Mouse (Mus musculus): ENCODE measurements around the gene Adamtsl1. TPM values are rescaled to one million over a fixed set of nuclear protein-coding genes. Genes with fewer than 3 reads are reported as not detected.

Gene Adamtsl1
- polyA plus RNA-seq, 1 experiment from 2014 or later, result 5.2 TPM

DNA sequence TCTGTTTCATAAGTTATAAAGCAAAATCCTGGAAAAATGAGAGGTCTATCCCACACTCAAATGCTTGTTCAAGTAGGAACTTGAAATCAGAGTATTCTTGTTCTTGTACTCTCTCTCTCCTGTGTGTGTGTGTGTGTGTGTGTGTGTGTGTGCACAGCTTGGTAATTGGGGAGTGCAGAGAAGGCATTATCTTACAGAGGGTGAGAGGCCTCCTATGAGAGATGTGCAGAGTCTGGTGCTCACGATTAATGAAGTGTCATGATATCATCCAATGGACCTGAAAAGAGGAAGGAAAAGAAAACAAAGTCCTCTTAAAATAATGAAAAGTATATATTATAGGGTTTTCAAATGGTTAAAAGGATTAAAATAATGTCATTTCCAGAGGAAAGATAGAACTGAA lies 443.9 kb downstream of the Adamtsl1 start:
- Histone ChIP-seq H3K36me3 (ENCODE audit: insufficient read depth, low read length) (no peaks in the 10 kb centered on the region), H3K9ac (replicated peaks; ENCODE audit: low read depth) (no peak overlapping the region), H3K27ac (ENCODE audit: low read length) (no peak overlapping the region), H3K4me2 (replicated peaks; ENCODE audit: low read depth, low read length) (no peak overlapping the region), H3K27me3 (replicated peaks; ENCODE audit: insufficient read depth, low read length) (no peaks in the 10 kb centered on the region), H3K9me3 (ENCODE audit: low read length) (no peaks in the 10 kb centered on the region), H3K4me3 (ENCODE audit: low read depth, low read length) (no peak overlapping the region), H3K4me1 (ENCODE audit: insufficient read depth, low read depth, low read length) (peaks cover 3% of the 10 kb centered on the region; the same call in 1 of the 2 replicates)
- WGBS, result 42% methylated on average over 1 of the region's 1 CpGs
- TF ChIP-seq EP300 (IDR thresholded peaks at IDR 0.05), result no peak
- TF ChIP-seq CTCF (IDR thresholded peaks at IDR 0.05), result no peak
- ATAC-seq, result no peak
- DNase-seq (ENCODE audit: low spot score), result no peak

GRCm38 (mm10) chr4:85959019-85959418 lies 445.0 kb downstream of the Adamtsl1 start:
- DNase-seq (ENCODE audit: low spot score) (no peak), ATAC-seq (no peak)
- Histone ChIP-seq H3K9me3 (ENCODE audit: low read length) (no peaks in the 10 kb centered on the region), H3K4me1 (ENCODE audit: insufficient read depth, low read depth, low read length) (peaks cover 3% of the 10 kb centered on the region; the same call in 1 of the 2 replicates), H3K36me3 (ENCODE audit: insufficient read depth, low read length) (no peaks in the 10 kb centered on the region), H3K4me2 (replicated peaks; ENCODE audit: low read depth, low read length) (no peak overlapping the region), H3K27me3 (replicated peaks; ENCODE audit: insufficient read depth, low read length) (no peaks in the 10 kb centered on the region), H3K9ac (replicated peaks; ENCODE audit: low read depth) (no peak overlapping the region), H3K4me3 (ENCODE audit: low read depth, low read length) (no peak overlapping the region), H3K27ac (ENCODE audit: low read length) (no peak overlapping the region)
- TF ChIP-seq EP300 (IDR thresholded peaks at IDR 0.05) (no peak), CTCF (IDR thresholded peaks at IDR 0.05) (no peak)
- 72% methylated on average over 2 of the region's 2 CpGs for WGBS

- Histone ChIP-seq H3K9ac (replicated peaks; ENCODE audit: low read depth) (no peak overlapping the region), H3K9me3 (ENCODE audit: low read length) (no peaks in the 10 kb centered on the region), H3K36me3 (ENCODE audit: insufficient read depth, low read length) (no peaks in the 10 kb centered on the region), H3K4me1 (ENCODE audit: insufficient read depth, low read depth, low read length) (0 out of 2 replicates have a peak, but pooled peaks cover 3% of the 10 kb centered on the region), H3K4me2 (replicated peaks; ENCODE audit: low read depth, low read length) (no peak overlapping the region), H3K27ac (ENCODE audit: low read length) (no peak overlapping the region), H3K4me3 (ENCODE audit: low read depth, low read length) (no peak overlapping the region), H3K27me3 (replicated peaks; ENCODE audit: insufficient read depth, low read length) (no peaks in the 10 kb centered on the region)
- no peak for TF ChIP-seq EP300 (IDR thresholded peaks at IDR 0.05)
- ATAC-seq, result no peak
- WGBS, result 39% methylated on average over 3 of the region's 3 CpGs
- no peak for DNase-seq (ENCODE audit: low spot score)
Measured at GRCm38 (mm10) chr4:85976188-85976587, 462.2 kb downstream of the Adamtsl1 start.

DNA sequence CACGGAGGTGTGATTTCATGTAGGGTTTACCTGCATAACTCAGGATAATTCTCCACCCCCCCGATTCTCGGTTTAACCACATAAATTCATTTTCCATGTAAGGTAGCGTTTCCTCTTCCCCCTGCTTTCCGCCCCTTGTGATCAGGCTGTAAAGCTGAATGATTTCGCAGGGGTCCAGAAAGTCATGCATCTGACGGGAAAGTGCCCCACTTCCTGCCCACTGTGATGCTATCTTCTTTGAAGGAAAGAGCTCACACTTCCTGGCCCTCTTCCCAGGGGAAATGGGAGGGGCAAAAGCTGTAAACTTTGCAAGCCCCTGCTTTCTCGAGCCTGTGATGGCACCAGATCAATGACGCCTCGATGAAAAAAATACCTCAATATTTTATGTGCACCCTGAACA lies 465.2 kb downstream of the Adamtsl1 start:
- Histone ChIP-seq H3K9me3 (ENCODE audit: low read length) (no peaks in the 10 kb centered on the region), H3K36me3 (ENCODE audit: insufficient read depth, low read length) (no peaks in the 10 kb centered on the region), H3K4me1 (ENCODE audit: insufficient read depth, low read depth, low read length) (0 out of 2 replicates have a peak, but pooled peaks cover 3% of the 10 kb centered on the region), H3K4me2 (replicated peaks; ENCODE audit: low read depth, low read length) (no peak overlapping the region), H3K27ac (ENCODE audit: low read length) (no peak overlapping the region), H3K4me3 (ENCODE audit: low read depth, low read length) (no peak overlapping the region), H3K27me3 (replicated peaks; ENCODE audit: insufficient read depth, low read length) (no peaks in the 10 kb centered on the region), H3K9ac (replicated peaks; ENCODE audit: low read depth) (no peak overlapping the region)
- TF ChIP-seq EP300 (IDR thresholded peaks at IDR 0.05) (peak; percentile 49; the same call in 1 of the 2 replicates), CTCF (IDR thresholded peaks at IDR 0.05) (no peak)
- DNase-seq (ENCODE audit: low spot score), result peak; percentile 33
- ATAC-seq, result peak; percentile 48; the same call in 1 of the 2 replicates
- 44% methylated on average over 10 of the region's 10 CpGs for WGBS

DNA sequence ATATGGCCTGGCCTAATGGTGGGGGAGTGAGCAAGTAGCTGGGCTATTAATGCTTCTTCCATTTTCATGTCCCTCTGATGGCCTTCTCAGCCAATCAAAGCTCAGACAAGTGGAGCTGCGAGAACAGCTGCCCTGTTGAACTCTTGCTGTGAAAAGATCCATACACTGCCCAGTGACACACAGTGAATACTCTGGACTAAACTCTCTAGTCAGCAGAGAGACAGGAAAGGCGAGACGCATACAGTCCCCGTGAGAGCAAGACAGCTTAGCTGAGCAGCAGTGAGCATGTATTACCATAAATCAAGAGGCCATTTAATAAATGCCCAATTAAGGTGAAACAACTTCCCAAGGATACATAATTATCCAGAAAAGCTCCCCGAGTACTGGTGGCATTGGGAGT lies 492.6 kb downstream of the Adamtsl1 start:
- Histone ChIP-seq H3K4me1 (ENCODE audit: insufficient read depth, low read depth, low read length) (no peaks in the 10 kb centered on the region), H3K27ac (ENCODE audit: low read length) (no peak overlapping the region), H3K4me2 (replicated peaks; ENCODE audit: low read depth, low read length) (no peak overlapping the region), H3K27me3 (replicated peaks; ENCODE audit: insufficient read depth, low read length) (no peaks in the 10 kb centered on the region), H3K9me3 (ENCODE audit: low read length) (no peaks in the 10 kb centered on the region), H3K36me3 (ENCODE audit: insufficient read depth, low read length) (no peaks in the 10 kb centered on the region), H3K4me3 (ENCODE audit: low read depth, low read length) (no peak overlapping the region), H3K9ac (replicated peaks; ENCODE audit: low read depth) (no peak overlapping the region)
- no peak for ATAC-seq
- TF ChIP-seq CTCF (IDR thresholded peaks at IDR 0.05) (no peak), EP300 (IDR thresholded peaks at IDR 0.05) (no peak)
- 57% methylated on average over 5 of the region's 5 CpGs for WGBS
- no peak for DNase-seq (ENCODE audit: low spot score)

DNA sequence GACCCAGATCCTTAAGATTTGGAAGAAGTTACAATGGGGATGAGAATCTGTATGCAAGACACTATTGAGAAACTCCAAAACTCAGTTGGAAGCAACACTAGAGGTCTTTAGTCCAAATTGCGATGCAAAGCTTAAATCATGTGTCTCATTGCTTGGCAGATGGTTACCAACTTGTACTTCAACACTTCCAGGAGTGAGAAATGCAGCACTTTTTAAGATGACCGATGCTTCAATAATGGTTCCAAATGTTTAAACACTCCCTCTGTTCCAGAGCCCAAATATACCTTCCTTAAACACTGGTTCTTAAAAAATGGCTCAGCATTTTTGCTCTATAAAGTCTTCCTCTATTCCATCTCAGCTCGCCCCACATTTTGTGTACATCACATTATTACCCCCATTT lies 499.7 kb downstream of the Adamtsl1 start:
- TF ChIP-seq EP300 (IDR thresholded peaks at IDR 0.05) (no peak), CTCF (IDR thresholded peaks at IDR 0.05) (no peak)
- Histone ChIP-seq H3K27ac (ENCODE audit: low read length) (no peak overlapping the region), H3K9me3 (ENCODE audit: low read length) (no peaks in the 10 kb centered on the region), H3K36me3 (ENCODE audit: insufficient read depth, low read length) (no peaks in the 10 kb centered on the region), H3K27me3 (replicated peaks; ENCODE audit: insufficient read depth, low read length) (no peaks in the 10 kb centered on the region), H3K4me1 (ENCODE audit: insufficient read depth, low read depth, low read length) (no peaks in the 10 kb centered on the region), H3K4me2 (replicated peaks; ENCODE audit: low read depth, low read length) (no peak overlapping the region), H3K9ac (replicated peaks; ENCODE audit: low read depth) (no peak overlapping the region), H3K4me3 (ENCODE audit: low read depth, low read length) (no peak overlapping the region)
- WGBS, result 86% methylated on average over 3 of the region's 3 CpGs
- DNase-seq (ENCODE audit: low spot score) (no peak), ATAC-seq (no peak)

- Histone ChIP-seq H3K36me3 (ENCODE audit: insufficient read depth, low read length) (no peaks in the 10 kb centered on the region), H3K27ac (ENCODE audit: low read length) (no peak overlapping the region), H3K27me3 (replicated peaks; ENCODE audit: insufficient read depth, low read length) (no peaks in the 10 kb centered on the region), H3K9ac (replicated peaks; ENCODE audit: low read depth) (no peak overlapping the region), H3K4me1 (ENCODE audit: insufficient read depth, low read depth, low read length) (no peaks in the 10 kb centered on the region), H3K4me3 (ENCODE audit: low read depth, low read length) (no peak overlapping the region), H3K4me2 (replicated peaks; ENCODE audit: low read depth, low read length) (no peak overlapping the region), H3K9me3 (ENCODE audit: low read length) (no peaks in the 10 kb centered on the region)
- ATAC-seq, result no peak
- 79% methylated on average over 1 of the region's 1 CpGs for WGBS
- no peak for TF ChIP-seq CTCF (IDR thresholded peaks at IDR 0.05)
- TF ChIP-seq EP300 (IDR thresholded peaks at IDR 0.05), result no peak
- DNase-seq (ENCODE audit: low spot score), result no peak
Measured at GRCm38 (mm10) chr4:86018928-86019327, 505.0 kb downstream of the Adamtsl1 start.
